Comparison of ENCODE assay signal across 14 mouse cellular contexts in the genomic region with DNA sequence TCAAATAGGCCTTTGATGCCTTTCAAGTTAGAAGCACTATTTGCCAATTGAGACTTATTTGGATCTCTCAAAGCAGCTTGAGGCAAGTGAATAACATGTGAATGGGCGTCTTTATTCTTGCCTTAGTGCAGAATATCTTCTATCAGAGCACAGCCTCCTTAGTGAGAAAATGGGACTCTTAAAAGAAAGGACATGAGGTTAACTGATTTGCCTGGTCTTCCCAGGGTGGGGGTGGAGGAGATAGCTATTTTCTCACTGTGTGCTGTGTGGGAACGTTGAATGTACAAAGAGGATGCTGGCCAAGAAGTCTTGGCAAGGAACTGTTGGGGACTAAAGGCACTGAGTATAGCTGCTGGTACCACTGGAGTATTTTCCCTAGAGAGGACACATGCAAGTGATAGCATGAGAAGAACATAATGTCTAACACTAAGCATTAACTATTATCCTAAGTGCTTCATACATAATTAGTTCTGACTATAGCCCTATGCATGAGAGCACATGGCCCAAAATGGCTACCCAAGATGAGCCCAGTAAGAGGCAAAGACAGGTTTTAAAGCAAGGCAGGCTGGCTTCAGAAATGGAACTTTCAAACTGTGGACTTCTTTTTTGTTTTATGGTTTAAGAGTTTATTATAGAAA. TPM values are rescaled to one million over a fixed set of nuclear protein-coding genes. Genes with fewer than 3 reads are reported as not detected.
DNase-seq lines count a peak whose midpoint lies in the region; ATAC-seq and TF ChIP-seq lines count a peak whose summit lies in the region.
"Had no signal": no experiment of that assay in that cellular context is flagged by ENCODE, and none has a peak within 500 bp of the region (broad histone marks: within the 10 kb centered on the region; RNA-seq: fewer than 3 reads in every experiment).

No protein-coding gene starts in this region.

- peak in 1 of 2 experiments; percentile 8 for DNase-seq in layer of hippocampus, adult 2 months (ENCODE audit: low spot score in 2 of 2)
- no peak for DNase-seq in layer of hippocampus, adult 11-12 months (ENCODE audit: low spot score)
- DNase-seq in forebrain, embryonic 10.5 days (ENCODE audit: extremely low spot score, low spot score): no peak
- peak; percentile 8 for DNase-seq in hindbrain, embryonic 11.5 days (ENCODE audit: low spot score)
- DNase-seq in urinary bladder, postnatal 36 days (ENCODE audit: low spot score in 2 of 2): no peak
- DNase-seq in liver: no peak
- DNase-seq in gastrocnemius, postnatal 25 days: no peak

- no peaks in the 10 kb centered on the region for H3K9me3 ChIP-seq in forebrain, embryonic 10.5 days
- H3K9me3 ChIP-seq in hindbrain, embryonic 11.5 days (ENCODE audit: control insufficient read depth, low read length): no peaks in the 10 kb centered on the region
- H3K9me3 ChIP-seq in midbrain, embryonic 15.5 days: no peaks in the 10 kb centered on the region
- H3K9me3 ChIP-seq: embryonic facial prominence, embryonic 15.5 days; megakaryocyte, embryonic 14.5 days; stomach, embryonic 15.5 days had no signal

- peaks cover 22% of the 10 kb centered on the region for H3K4me1 ChIP-seq in forebrain, embryonic 10.5 days
- no peaks in the 10 kb centered on the region for H3K4me1 ChIP-seq in hindbrain, embryonic 11.5 days (replicated peaks; ENCODE audit: control insufficient read depth, insufficient read depth, low read length)
- no peaks in the 10 kb centered on the region for H3K4me1 ChIP-seq in midbrain, embryonic 15.5 days
- H3K4me1 ChIP-seq: embryonic facial prominence, embryonic 15.5 days; stomach, embryonic 15.5 days had no signal

- H3K36me3 ChIP-seq in forebrain, embryonic 10.5 days (replicated peaks): no peaks in the 10 kb centered on the region
- H3K36me3 ChIP-seq in hindbrain, embryonic 11.5 days (ENCODE audit: control insufficient read depth, insufficient read depth, low read length): no peaks in the 10 kb centered on the region
- no peaks in the 10 kb centered on the region for H3K36me3 ChIP-seq in midbrain, embryonic 15.5 days (replicated peaks)
- H3K36me3 ChIP-seq: embryonic facial prominence, embryonic 15.5 days; stomach, embryonic 15.5 days had no signal

- no peak for TF ChIP-seq CTCF in layer of hippocampus, adult 2 months (conservative IDR thresholded peaks at IDR 0.05)

- no peak overlapping the region for H3K4me2 ChIP-seq in hindbrain, embryonic 11.5 days (replicated peaks; ENCODE audit: low read depth, low read length)
- no peak overlapping the region for H3K4me2 ChIP-seq in midbrain, embryonic 15.5 days

- peak; percentile 53 for ATAC-seq in hindbrain, embryonic 11.5 days (ENCODE audit: low FRiP score)
- ATAC-seq in midbrain, embryonic 15.5 days (replicated peaks): peak; percentile 84

- no peak overlapping the region; the same call in 1 of the 2 replicates for H3K4me3 ChIP-seq in layer of hippocampus, adult 2 months
- no peak overlapping the region for H3K4me3 ChIP-seq in forebrain, embryonic 10.5 days
- no peak overlapping the region for H3K4me3 ChIP-seq in hindbrain, embryonic 11.5 days (ENCODE audit: low read depth, low read length)
- H3K4me3 ChIP-seq in midbrain, embryonic 15.5 days: no peak overlapping the region

- peak overlapping the region; percentile 81 for H3K27ac ChIP-seq in layer of hippocampus, adult 2 months
- H3K27ac ChIP-seq in forebrain, embryonic 10.5 days: peak overlapping the region; percentile 74
- no peak overlapping the region for H3K27ac ChIP-seq in hindbrain, embryonic 11.5 days (ENCODE audit: low read depth, low read length)
- H3K27ac ChIP-seq in midbrain, embryonic 15.5 days: no peak overlapping the region
- H3K27ac ChIP-seq: embryonic facial prominence, embryonic 15.5 days; liver, embryonic 14.5 days; stomach, embryonic 15.5 days had no signal

- H3K9ac ChIP-seq in hindbrain, embryonic 11.5 days (ENCODE audit: low read depth, low read length): no peak overlapping the region
- no peak overlapping the region for H3K9ac ChIP-seq in midbrain, embryonic 15.5 days
- H3K9ac ChIP-seq: embryonic facial prominence, embryonic 15.5 days; liver, embryonic 14.5 days; stomach, embryonic 15.5 days had no signal

- WGBS in forebrain, embryonic 10.5 days: 47% methylated on average over 2 of the region's 2 CpGs
- 30% methylated on average over 2 of the region's 2 CpGs for WGBS in hindbrain, embryonic 11.5 days
- 7% methylated on average over 2 of the region's 2 CpGs for WGBS in midbrain, embryonic 15.5 days

- H3K27me3 ChIP-seq in forebrain, embryonic 10.5 days (ENCODE audit: poor library complexity, severe bottlenecking): no peaks in the 10 kb centered on the region
- H3K27me3 ChIP-seq in hindbrain, embryonic 11.5 days (ENCODE audit: control insufficient read depth, insufficient read depth, low read length): no peaks in the 10 kb centered on the region
- H3K27me3 ChIP-seq in midbrain, embryonic 15.5 days (replicated peaks): no peaks in the 10 kb centered on the region
- H3K27me3 ChIP-seq: CH12.LX; embryonic facial prominence, embryonic 15.5 days; megakaryocyte, embryonic 14.5 days; stomach, embryonic 15.5 days had no signal

RNA-seq across cellular contexts. Expression of a gene that starts 40.4 kb away (rescaled TPM):
- total RNA-seq in layer of hippocampus, adult 2 months (2021): 10 to 100 TPM; 69.9 to 86.0 TPM
- 140 and 229 TPM in 2 replicates for polyA plus RNA-seq in forebrain, embryonic 10.5 days (2016; fragmentation: Nextera tagmentation; extraction: Ambion mirVana)
- 1,341 and 1,349 TPM in 2 replicates for polyA plus RNA-seq in hindbrain, embryonic 11.5 days (2014; fragmentation: Nextera tagmentation; extraction: Ambion mirVana)
- 1,183 and 1,204 TPM in 2 replicates for polyA plus RNA-seq in midbrain, embryonic 15.5 days (2015; fragmentation: Nextera tagmentation; extraction: Ambion mirVana)
- not detected for total RNA-seq in gastrocnemius, postnatal 25 days (2021)
- total RNA-seq: CH12.LX; granulocyte monocyte progenitor cell, adult 5-6 weeks had no signal

RNA-seq across cellular contexts. Expression of a gene that starts 49.9 kb away (rescaled TPM):
- 10 to 100 TPM; 23.7 to 24.8 TPM for total RNA-seq in layer of hippocampus, adult 2 months (2021)
- 5.1 and 5.9 TPM in 2 replicates for polyA plus RNA-seq in forebrain, embryonic 10.5 days (2016; fragmentation: Nextera tagmentation; extraction: Ambion mirVana)
- 13.1 and 13.9 TPM in 2 replicates for polyA plus RNA-seq in hindbrain, embryonic 11.5 days (2014; fragmentation: Nextera tagmentation; extraction: Ambion mirVana)
- polyA plus RNA-seq in midbrain, embryonic 15.5 days (2015; fragmentation: Nextera tagmentation; extraction: Ambion mirVana): 17.8 and 22.2 TPM in 2 replicates
- 10 to 100 TPM; 37.6 to 47.7 TPM for total RNA-seq in gastrocnemius, postnatal 25 days (2021)
- total RNA-seq: CH12.LX had no signal

Comparison
In these comparisons a context has a peak if more than half of its experiments do, and no peak if none do; other contexts are left out.
1. H3K27ac ChIP-seq: peak in layer of hippocampus, adult 2 months (single experiment) and forebrain, embryonic 10.5 days (single experiment); none in hindbrain, embryonic 11.5 days (single experiment) and midbrain, embryonic 15.5 days (single experiment).